7 mouse cellular contexts compared by ENCODE assay signal in genomic region chr17:86236861-86237763, GRCm38 (mm10).
DNase-seq lines count a peak whose midpoint lies in the region; ATAC-seq lines count a peak whose summit lies in the region.

No protein-coding gene starts in this region.

- WGBS in midbrain, embryonic 14.5 days: 89% methylated on average over 16 of the region's 16 CpGs
- 93% methylated on average over 16 of the region's 16 CpGs for WGBS in midbrain, embryonic 10.5 days

- no peak overlapping the region for H3K27ac ChIP-seq in midbrain, embryonic 14.5 days (replicated peaks; ENCODE audit: low read depth, low read length)
- H3K27ac ChIP-seq in midbrain, embryonic 10.5 days (replicated peaks): no peak overlapping the region

- intact Hi-C loops in heart, postnatal 10 days (cut with DNase I): no loop called here

- H3K4me2 ChIP-seq in midbrain, embryonic 14.5 days (ENCODE audit: low read length): no peak overlapping the region

- H3K4me1 ChIP-seq in midbrain, embryonic 14.5 days (ENCODE audit: control insufficient read depth, insufficient read depth, low read length): 0 out of 2 replicates have a peak, but pooled peaks cover 5% of the 10 kb centered on the region
- no peaks in the 10 kb centered on the region for H3K4me1 ChIP-seq in midbrain, embryonic 10.5 days

- no peaks in the 10 kb centered on the region for H3K36me3 ChIP-seq in midbrain, embryonic 14.5 days (ENCODE audit: control insufficient read depth, insufficient read depth, low read length)
- no peaks in the 10 kb centered on the region for H3K36me3 ChIP-seq in midbrain, embryonic 10.5 days

- DNase-seq in midbrain, embryonic 14.5 days: no peak
- no peak for DNase-seq in midbrain, embryonic 10.5 days (ENCODE audit: low spot score)
- peak; percentile 63 to 77 for DNase-seq in cerebellum, postnatal 25 days
- peak; percentile 88 to 89 for DNase-seq in heart, postnatal 10 days
- peak; percentile 82 for DNase-seq in lung, postnatal 10 days
- DNase-seq in c-Kit-positive CD71-positive TER-119-positive erythroid progenitor cells, embryonic 14.5 days (ENCODE audit: low spot score): no peak
- DNase-seq in ovary, adult 18-20 months (ENCODE audit: low spot score): no peak

- H3K9me3 ChIP-seq in midbrain, embryonic 14.5 days (ENCODE audit: control insufficient read depth, low read length): no peaks in the 10 kb centered on the region
- no peaks in the 10 kb centered on the region; the same call in 1 of the 2 replicates for H3K9me3 ChIP-seq in midbrain, embryonic 10.5 days (replicated peaks)

- peak; percentile 43; the same call in 1 of the 2 replicates for ATAC-seq in midbrain, embryonic 14.5 days (ENCODE audit: low FRiP score, low TSS enrichment)

- no peak overlapping the region for H3K4me3 ChIP-seq in midbrain, embryonic 14.5 days (replicated peaks; ENCODE audit: low read depth, low read length)
- H3K4me3 ChIP-seq in midbrain, embryonic 10.5 days: no peak overlapping the region

- no peaks in the 10 kb centered on the region for H3K27me3 ChIP-seq in midbrain, embryonic 14.5 days (ENCODE audit: control insufficient read depth, insufficient read depth, low read length)
- no peaks in the 10 kb centered on the region for H3K27me3 ChIP-seq in midbrain, embryonic 10.5 days (ENCODE audit: low read depth, poor library complexity, severe bottlenecking)

- H3K9ac ChIP-seq in midbrain, embryonic 14.5 days (replicated peaks; ENCODE audit: low read length): no peak overlapping the region

Comparison
In these comparisons a context has a peak if more than half of its experiments do, and no peak if none do; other contexts are left out.
1. DNase-seq: peak in cerebellum, postnatal 25 days (2 of 2), heart, postnatal 10 days (2 of 2) and lung, postnatal 10 days (single experiment); none in midbrain, embryonic 14.5 days (single experiment), midbrain, embryonic 10.5 days (single experiment), c-Kit-positive CD71-positive TER-119-positive erythroid progenitor cells, embryonic 14.5 days (single experiment) and ovary, adult 18-20 months (single experiment).